Mouse (Mus musculus): ENCODE measurements at regions not wholly inside any gene's neighbourhood (a gene's known extent, or its start where the extent isn't known, plus 50 kb on each side); places are given as distances from the start of the nearest gene placed in this dataset.
"Not testable (repeated sequence)": the region's sequence is repeated elsewhere in the genome, so short reads cannot be mapped to it uniquely, and the experiment has no call there.

- no peak for DNase-seq
These were observed 180.8 kb downstream of the Cdh9 start for GRCm38 (mm10) chr15:16909396-16909795.

GRCm38 (mm10) chr15:16909941-16910340 is 181.4 kb downstream of the Cdh9 start:
- DNase-seq = not testable (repeated sequence)

- no peak for DNase-seq
These were observed 186.5 kb downstream of the Cdh9 start for GRCm38 (mm10) chr15:16914966-16915569.

GRCm38 (mm10) chr15:16923246-16923645 is 194.7 kb downstream of the Cdh9 start:
- no peak for DNase-seq

- DNase-seq = no peak
These were observed 204.7 kb downstream of the Cdh9 start for GRCm38 (mm10) chr15:16933137-16933677.

GRCm38 (mm10) chr15:16934438-16934837 is 205.9 kb downstream of the Cdh9 start:
- no peak for DNase-seq

GRCm38 (mm10) chr15:16975821-16976220 is 247.3 kb downstream of the Cdh9 start:
- not testable (repeated sequence) for DNase-seq

GRCm38 (mm10) chr15:16990848-16991247 is 262.3 kb downstream of the Cdh9 start:
- no peak for DNase-seq

GRCm38 (mm10) chr15:16995667-16996066 is 267.1 kb downstream of the Cdh9 start:
- DNase-seq = no peak

GRCm38 (mm10) chr15:17006139-17006538 is 277.6 kb downstream of the Cdh9 start:
- DNase-seq = no peak

GRCm38 (mm10) chr15:17007811-17008210 is 279.3 kb downstream of the Cdh9 start:
- DNase-seq = no peak

GRCm38 (mm10) chr15:17048867-17049628 is 320.5 kb downstream of the Cdh9 start:
- no peak for DNase-seq

- DNase-seq = no peak
These were observed 341.2 kb downstream of the Cdh9 start for GRCm38 (mm10) chr15:17069772-17070171.

- no peak for DNase-seq
These were observed 355.5 kb downstream of the Cdh9 start for GRCm38 (mm10) chr15:17084030-17084429.

- no peak for DNase-seq
These were observed 360.2 kb downstream of the Cdh9 start for GRCm38 (mm10) chr15:17088644-17089228.

GRCm38 (mm10) chr15:17098927-17099326 is 370.4 kb downstream of the Cdh9 start:
- peak; percentile 70 to 75 for DNase-seq

GRCm38 (mm10) chr15:17101182-17101581 is 372.6 kb downstream of the Cdh9 start:
- no peak for DNase-seq

- DNase-seq = no peak
These were observed 407.2 kb downstream of the Cdh9 start for GRCm38 (mm10) chr15:17135721-17136120.

- DNase-seq = no peak
These were observed 451.6 kb downstream of the Cdh9 start for GRCm38 (mm10) chr15:17180164-17180563.

- no peak for DNase-seq
These were observed 452.9 kb downstream of the Cdh9 start for GRCm38 (mm10) chr15:17181358-17182022.

- peak; percentile 46 to 51 for DNase-seq
These were observed 466.9 kb downstream of the Cdh9 start for GRCm38 (mm10) chr15:17195439-17195838.

GRCm38 (mm10) chr15:17204739-17205138 is 476.2 kb downstream of the Cdh9 start:
- DNase-seq = no peak

GRCm38 (mm10) chr15:17245096-17245495 is 516.5 kb downstream of the Cdh9 start:
- no peak for DNase-seq

All from kidney, postnatal 4 days (tissue).